Mouse (Mus musculus) NIH3T3 (cell line): ENCODE data around the gene Ppp6r2.
A peak's percentile ranks its signal among the peaks of the same experiment; 100 is the strongest.

Experiments used
- DNase-seq: peaks from one replicate; pipeline ENCODE4 v3.0.0-alpha.2; 2012; ENCODE audit warnings: low read depth

Gene Ppp6r2

DNA sequence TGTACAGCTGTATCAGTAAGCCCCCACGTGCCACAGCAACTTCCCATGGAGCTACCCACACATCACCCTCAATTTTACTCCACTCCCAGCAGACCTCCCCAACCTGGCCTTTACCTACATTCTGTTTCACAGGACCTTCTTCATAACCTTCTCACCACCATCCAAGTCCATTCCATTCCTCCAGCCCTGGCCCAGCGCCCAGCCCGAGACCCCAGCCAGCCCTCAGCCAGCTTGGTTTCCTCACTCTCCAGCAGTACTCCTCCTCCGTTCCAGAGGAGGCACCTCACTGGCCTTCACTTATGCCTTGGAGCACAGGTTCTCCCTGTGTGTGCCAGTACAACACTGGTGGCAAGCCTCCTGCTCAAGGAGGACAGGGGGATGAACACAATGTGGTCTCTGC lies 102.0 kb downstream of the Ppp6r2 start:
- DNase-seq, result peak; percentile 11

GRCm38 (mm10) chr15:89314107-89314506 lies 102.8 kb downstream of the Ppp6r2 start:
- no peak for DNase-seq

DNA sequence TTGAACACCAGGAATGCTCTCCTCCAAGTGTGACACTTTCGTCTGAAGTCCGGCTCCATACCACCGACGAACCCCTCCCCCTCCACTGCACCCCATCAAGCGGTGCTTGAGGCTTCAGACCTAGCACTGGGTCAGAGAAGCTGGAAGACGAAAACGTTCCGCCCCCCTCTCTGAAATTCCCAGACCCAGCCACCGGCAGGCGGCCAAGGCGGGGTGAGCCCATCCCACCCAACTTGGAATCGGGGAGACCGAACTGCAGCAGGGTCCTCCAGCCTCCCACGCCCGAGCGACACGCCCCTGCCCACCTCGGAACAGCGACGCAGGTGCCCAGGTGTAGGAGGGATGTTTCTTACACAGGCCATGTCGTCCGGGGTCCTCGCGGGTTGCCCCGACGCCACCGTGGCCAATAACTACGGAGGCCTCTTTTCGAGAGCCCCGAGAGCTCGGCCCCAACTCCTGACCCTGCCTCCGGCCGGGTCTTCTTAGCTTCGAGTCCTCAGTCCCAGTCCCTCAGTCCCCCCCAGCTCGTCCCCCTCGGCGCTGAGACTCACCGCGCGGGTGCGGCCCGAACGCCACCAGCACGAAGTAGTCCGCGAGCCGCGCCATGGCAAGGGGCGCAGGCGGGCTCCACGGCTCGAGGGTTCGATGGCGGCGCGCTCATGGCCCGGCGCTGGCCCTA lies 103.3 kb downstream of the Ppp6r2 start:
- DNase-seq, result peak; percentile 49

DNA sequence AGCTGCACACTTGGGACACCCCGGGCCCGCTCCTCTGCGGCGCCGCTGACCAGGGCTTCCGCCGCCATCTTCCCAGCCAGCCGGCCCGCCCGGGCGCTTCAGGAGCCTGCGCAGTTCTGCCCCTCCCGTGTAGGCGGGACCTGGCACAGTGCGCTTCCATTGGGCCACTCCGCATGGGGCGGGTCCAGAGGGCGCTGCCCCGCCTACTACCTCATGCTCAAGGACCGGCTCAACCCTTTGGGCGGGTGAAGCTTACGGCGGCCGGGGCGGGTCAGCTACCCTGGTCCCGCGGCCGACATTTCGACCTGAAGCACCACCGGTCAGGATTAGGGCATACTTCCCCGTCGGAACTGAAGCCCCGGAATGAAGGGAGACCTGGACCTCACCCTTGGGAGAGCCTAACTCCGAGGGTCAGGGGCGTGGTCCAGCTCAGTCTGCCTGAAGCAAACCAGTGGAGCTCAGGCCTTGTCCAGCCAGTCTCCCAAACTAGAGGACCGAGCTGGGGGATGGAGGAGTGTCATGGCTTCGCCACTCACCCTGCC lies 103.9 kb downstream of the Ppp6r2 start, which contains the start of gene Sbf1:
Gene Sbf1, minus strand, starts transcription at position 122 of the 542 bp plus-strand sequence.
- DNase-seq, result peak; percentile 99

DNA sequence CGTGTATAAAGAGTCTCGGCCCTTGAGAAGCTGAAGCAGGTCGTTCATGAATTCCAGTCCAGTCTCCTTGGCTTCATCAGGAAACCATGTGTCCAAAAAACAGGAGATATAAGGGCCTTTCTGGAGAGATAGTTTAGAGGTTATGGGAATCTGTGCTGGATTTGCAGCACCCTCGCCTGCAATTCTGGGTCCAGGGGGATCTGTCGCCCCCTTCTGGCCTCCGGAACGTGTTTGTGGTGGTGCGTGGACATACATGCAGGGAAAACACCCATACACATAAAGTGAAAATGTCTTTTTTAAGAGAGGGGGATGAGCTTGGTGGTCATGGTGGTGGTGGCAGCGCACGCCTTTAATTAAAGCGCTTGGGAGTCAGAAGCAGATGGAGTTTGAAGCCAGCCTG lies 104.8 kb downstream of the Ppp6r2 start:
- peak; percentile 66 for DNase-seq

DNA sequence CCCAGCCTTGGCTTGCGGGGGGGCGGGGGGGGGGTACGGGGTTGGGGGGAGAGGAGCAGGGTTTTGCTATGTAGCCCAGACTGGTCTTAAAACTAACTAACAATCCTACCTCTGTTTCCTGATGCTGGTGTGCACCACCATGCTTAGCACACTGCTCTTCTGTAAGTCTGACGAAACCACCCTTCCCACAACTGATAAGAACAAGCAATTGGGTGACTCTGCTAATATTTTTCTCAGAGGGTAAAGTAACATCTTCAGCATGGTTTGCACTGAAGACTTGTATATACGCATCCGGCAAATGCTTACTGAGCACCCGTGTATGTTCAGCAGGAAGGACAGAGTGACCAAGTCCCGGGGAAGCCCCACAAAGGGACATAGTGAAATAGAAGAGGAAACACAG lies 109.9 kb downstream of the Ppp6r2 start:
- DNase-seq, result no peak

DNA sequence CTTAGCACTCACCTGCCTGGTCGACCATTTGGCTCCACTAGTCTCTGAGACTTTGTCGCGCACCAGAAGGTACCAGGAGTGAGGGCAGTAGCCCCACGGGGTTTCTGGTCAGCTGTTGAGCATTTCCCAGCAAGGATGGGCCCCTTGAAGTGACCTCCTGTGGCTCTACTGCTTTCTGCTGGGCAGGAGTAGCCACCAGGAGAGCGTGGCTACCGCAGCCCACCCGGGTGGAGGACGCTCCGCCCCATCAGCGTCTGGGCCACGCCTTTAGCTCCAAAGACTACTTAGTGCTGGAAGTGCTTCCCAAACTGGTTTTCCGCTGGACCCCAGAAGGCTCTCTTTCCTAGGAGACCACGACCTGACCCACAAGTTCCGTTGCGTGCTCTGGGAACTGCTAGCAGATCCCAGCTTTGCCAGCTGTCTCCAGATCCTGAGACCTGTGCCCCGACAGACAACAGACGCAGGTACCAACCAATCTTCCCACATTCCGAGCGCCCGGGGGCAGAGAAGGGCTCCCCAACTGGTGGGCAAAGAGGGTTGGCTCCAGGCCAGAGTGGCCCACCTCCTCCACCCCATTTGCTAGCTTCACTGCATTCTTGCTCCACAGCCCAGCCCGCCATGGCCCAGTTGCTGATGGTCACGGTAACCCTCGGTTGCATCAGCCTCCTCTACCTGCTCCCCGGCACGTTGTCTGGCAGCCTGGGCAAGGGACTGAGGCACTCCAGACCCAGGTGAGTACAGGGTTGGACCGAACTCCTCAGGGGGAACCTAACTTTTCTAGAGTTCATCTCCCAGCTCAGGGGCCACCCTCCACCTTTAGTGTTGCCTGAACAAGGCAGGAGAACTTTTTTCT lies 111.5 kb downstream of the Ppp6r2 start, which contains the start of gene Adm2:
Gene Adm2, plus strand, starts transcription at position 51 of the 853 bp plus-strand sequence.
- no peak for DNase-seq

GRCm38 (mm10) chr15:89323656-89324055 lies 112.3 kb downstream of the Ppp6r2 start:
- no peak for DNase-seq

DNA sequence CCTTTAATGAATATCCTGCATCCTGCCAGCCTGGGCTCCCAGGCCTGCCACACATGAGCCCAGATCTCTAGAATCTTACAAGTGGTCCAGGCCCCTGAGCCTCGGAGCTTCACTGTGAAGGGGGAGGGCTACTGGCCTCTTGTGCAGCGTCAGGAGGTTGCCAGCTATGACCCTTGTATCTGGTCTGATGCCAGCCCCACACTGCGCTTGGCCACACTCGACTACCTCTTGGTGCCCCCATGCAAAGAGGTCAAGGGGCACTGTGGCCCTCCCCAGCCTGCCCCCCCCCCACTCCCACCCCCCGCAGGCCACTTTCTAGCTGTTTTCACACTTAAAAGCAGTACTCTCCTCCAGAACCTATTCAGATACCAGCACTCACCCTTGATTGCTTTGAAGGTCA lies 115.1 kb downstream of the Ppp6r2 start:
- no peak for DNase-seq

DNA sequence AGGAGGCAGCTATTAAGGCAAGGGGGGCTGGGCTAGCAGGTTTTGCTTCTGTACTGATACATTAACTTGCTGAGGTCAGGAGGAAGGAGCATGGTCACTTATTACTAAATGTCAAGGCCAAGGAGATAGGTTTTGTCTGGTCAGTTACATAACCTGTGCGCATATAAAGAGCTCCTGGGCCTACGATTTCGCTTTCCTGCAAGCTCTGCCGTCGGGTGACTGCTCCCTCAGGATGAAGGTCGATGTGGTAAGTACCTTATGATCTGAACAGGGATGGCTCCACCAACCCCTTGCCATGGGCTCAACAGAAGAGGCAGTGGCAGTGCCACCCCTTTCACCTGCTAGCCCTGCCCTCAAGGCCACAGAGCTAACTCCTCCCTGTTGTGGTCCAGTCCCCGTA lies 122.9 kb downstream of the Ppp6r2 start, which contains the start of gene Miox:
Gene Miox, plus strand, starts transcription at position 128 of the 400 bp plus-strand sequence.
- DNase-seq, result no peak

- DNase-seq, result no peak
Measured at GRCm38 (mm10) chr15:89334774-89335537, 123.6 kb downstream of the Ppp6r2 start.

- no peak for DNase-seq
Measured at GRCm38 (mm10) chr15:89336422-89336821, 125.1 kb downstream of the Ppp6r2 start.
